Mouse (Mus musculus) myocyte (in vitro differentiated cells): ENCODE data around the gene Pank1. TPM values are rescaled to one million over a fixed set of nuclear protein-coding genes. Genes with fewer than 3 reads are reported as not detected.

Experiments
- H3K27me3 ChIP-seq: one replicate; pipeline ENCODE4 v1.6.1; 2011; ENCODE audit not compliant: control insufficient read depth, insufficient read depth, insufficient read length
- H3K36me3 ChIP-seq: one replicate; pipeline ENCODE4 v1.6.1; 2011; ENCODE audit not compliant: control insufficient read depth, insufficient read depth
- H3K4me2 ChIP-seq: one replicate; pipeline ENCODE4 v1.6.1; 2011; ENCODE audit warnings: low read depth, control low read depth
- H3K4me3 ChIP-seq: one replicate; pipeline ENCODE4 v1.5.1; 2011; ENCODE audit warnings: mild to moderate bottlenecking, control low read depth, moderate library complexity
- H3K79me2 ChIP-seq: one replicate; pipeline ENCODE4 v1.6.1; 2011; ENCODE audit not compliant: control insufficient read depth, insufficient read depth
- H3ac ChIP-seq: one replicate; pipeline ENCODE4 v1.6.1; 2011; ENCODE audit not compliant: control insufficient read depth, insufficient read length
- CEBPB ChIP-seq: IDR thresholded peaks from 2 replicates; pipeline ENCODE4 v1.6.1; 2011; ENCODE audit warnings: mild to moderate bottlenecking, moderate library complexity; ENCODE audit not compliant: poor library complexity, insufficient read depth, severe bottlenecking
- E2F4 ChIP-seq: IDR thresholded peaks from one replicate; pipeline ENCODE4 v1.6.1; 2011; ENCODE audit warnings: mild to moderate bottlenecking, control low read depth, moderate library complexity; ENCODE audit not compliant: insufficient read depth
- MAX ChIP-seq: IDR thresholded peaks from one replicate; pipeline ENCODE4 v1.6.1; 2011; ENCODE audit warnings: low read depth, mild to moderate bottlenecking, control low read depth
- MYOD1 ChIP-seq, 3 experiments: IDR thresholded peaks; one replicate each; pipeline ENCODE4 v1.6.1; 2011; ENCODE audit warnings: control low read depth in 2 of 3, low read depth in 2 of 3, mild to moderate bottlenecking in 2 of 3, moderate library complexity in 1 of 3; ENCODE audit not compliant: insufficient read length in 2 of 3, control insufficient read depth in 1 of 3
- MYOG ChIP-seq, 3 experiments: IDR thresholded peaks; one replicate each; pipeline ENCODE4 v1.6.1; 2011; ENCODE audit warnings: control low read depth in 2 of 3, low read depth in 2 of 3, mild to moderate bottlenecking in 2 of 3; ENCODE audit not compliant: insufficient read length in 2 of 3, control insufficient read depth in 1 of 3, insufficient read depth in 1 of 3
- POLR2A ChIP-seq: IDR thresholded peaks from one replicate; pipeline ENCODE4 v1.6.1; 2011; ENCODE audit warnings: low read depth, mild to moderate bottlenecking, control low read depth, moderate library complexity; ENCODE audit not compliant: insufficient read length
- POLR2AphosphoS2 ChIP-seq: IDR thresholded peaks from one replicate; pipeline ENCODE4 v1.6.1; 2011; ENCODE audit warnings: low read depth, control low read depth; ENCODE audit not compliant: insufficient read length
- REST ChIP-seq: IDR thresholded peaks from one replicate; pipeline ENCODE4 v1.6.1; 2011; ENCODE audit warnings: mild to moderate bottlenecking, control low read depth, moderate library complexity; ENCODE audit not compliant: insufficient read depth, insufficient read length
- SRF ChIP-seq: IDR thresholded peaks from one replicate; pipeline ENCODE4 v1.6.1; 2011; ENCODE audit warnings: low read depth; ENCODE audit not compliant: control insufficient read depth, insufficient read length
- TCF12 ChIP-seq: IDR thresholded peaks from one replicate; pipeline ENCODE4 v1.6.1; 2011; ENCODE audit warnings: mild to moderate bottlenecking, control low read depth; ENCODE audit not compliant: poor library complexity, insufficient read depth, severe bottlenecking
- TCF3 ChIP-seq: IDR thresholded peaks from one replicate; pipeline ENCODE4 v1.6.1; 2011; ENCODE audit warnings: low read depth, control low read depth; ENCODE audit not compliant: insufficient read length
- USF1 ChIP-seq: IDR thresholded peaks from one replicate; pipeline ENCODE4 v1.6.1; 2011; ENCODE audit warnings: low read depth, mild to moderate bottlenecking, control low read depth, moderate library complexity
- polyA plus RNA-seq: library from polyadenylated mRNA; unstranded; fragments of >200 nt; fragmentation: generic; extraction: Trizol; gene quantifications from one replicate; pipeline ENCODE4 v1.2.1, GENCODE M21; 2012; ENCODE audit warnings: missing spikeins

Gene Pank1
- polyA plus RNA-seq, 1 experiment = 3.5 TPM

GRCm38 (mm10) chr19:34890981-34891380, 11.7 kb upstream of the Pank1 start:
- Histone ChIP-seq H3K4me3 (no peak overlapping the region), H3K36me3 (no peaks in the 10 kb centered on the region), H3K79me2 (no peaks in the 10 kb centered on the region), H3K27me3 (no peaks in the 10 kb centered on the region), H3ac (no peak overlapping the region), H3K4me2 (no peak overlapping the region)
- TF ChIP-seq MYOG (IDR thresholded peaks at IDR 0.05; ENCODE audit: control insufficient read depth in 1 of 3, insufficient read depth in 1 of 3, insufficient read length in 2 of 3, low read depth in 2 of 3) (no peak), SRF (no peak), TCF3 (no peak), REST (no peak), MAX (no peak), E2F4 (no peak), MYOD1 (IDR thresholded peaks at IDR 0.05; ENCODE audit: control insufficient read depth in 1 of 3, insufficient read length in 2 of 3, low read depth in 2 of 3) (no peak)

- no peak overlapping the region for H3K4me2 ChIP-seq
- no peaks in the 10 kb centered on the region for H3K79me2 ChIP-seq
- TF ChIP-seq TCF3 = no peak
- no peak overlapping the region for H3ac ChIP-seq
- H3K36me3 ChIP-seq = no peaks in the 10 kb centered on the region
- no peak overlapping the region for H3K4me3 ChIP-seq
- no peaks in the 10 kb centered on the region for H3K27me3 ChIP-seq
These were observed 7.1 kb upstream of the Pank1 start for GRCm38 (mm10) chr19:34886324-34886723.

- Histone ChIP-seq H3ac (no peak overlapping the region), H3K4me2 (no peak overlapping the region), H3K4me3 (no peak overlapping the region), H3K79me2 (no peaks in the 10 kb centered on the region), H3K27me3 (no peaks in the 10 kb centered on the region), H3K36me3 (no peaks in the 10 kb centered on the region)
- no peak for TF ChIP-seq USF1
- TF ChIP-seq POLR2A = no peak
- no peak for TF ChIP-seq CEBPB
- no peak for TF ChIP-seq SRF
- no peak for TF ChIP-seq TCF12
- no peak for TF ChIP-seq POLR2AphosphoS2
- no peak for TF ChIP-seq MYOG (IDR thresholded peaks at IDR 0.05; ENCODE audit: control insufficient read depth in 1 of 3, insufficient read depth in 1 of 3, insufficient read length in 2 of 3, low read depth in 2 of 3)
- no peak for TF ChIP-seq REST
- TF ChIP-seq TCF3 = no peak
- no peak for TF ChIP-seq MYOD1 (IDR thresholded peaks at IDR 0.05; ENCODE audit: control insufficient read depth in 1 of 3, insufficient read length in 2 of 3, low read depth in 2 of 3)
- TF ChIP-seq E2F4 = no peak
- TF ChIP-seq MAX = no peak
These were observed 4.4 kb upstream of the Pank1 start for GRCm38 (mm10) chr19:34883526-34884224.

GRCm38 (mm10) chr19:34882443-34882842, 3.2 kb upstream of the Pank1 start:
- H3K36me3 ChIP-seq = no peaks in the 10 kb centered on the region
- no peak overlapping the region for H3ac ChIP-seq
- TF ChIP-seq SRF (no peak), MYOD1 (IDR thresholded peaks at IDR 0.05; ENCODE audit: control insufficient read depth in 1 of 3, insufficient read length in 2 of 3, low read depth in 2 of 3) (no peak), TCF3 (no peak), E2F4 (no peak), MYOG (IDR thresholded peaks at IDR 0.05; ENCODE audit: control insufficient read depth in 1 of 3, insufficient read depth in 1 of 3, insufficient read length in 2 of 3, low read depth in 2 of 3) (no peak), REST (no peak), TCF12 (no peak), POLR2AphosphoS2 (no peak), MAX (no peak), CEBPB (no peak), POLR2A (no peak), USF1 (no peak)
- H3K4me2 ChIP-seq = no peak overlapping the region
- peaks cover 3% of the 10 kb centered on the region for H3K79me2 ChIP-seq
- no peak overlapping the region for H3K4me3 ChIP-seq
- no peaks in the 10 kb centered on the region for H3K27me3 ChIP-seq

GRCm38 (mm10) chr19:34881160-34881559, 1.9 kb upstream of the Pank1 start:
- H3K4me2 ChIP-seq = no peak overlapping the region
- H3K36me3 ChIP-seq = no peaks in the 10 kb centered on the region
- no peak overlapping the region for H3K4me3 ChIP-seq
- TF ChIP-seq SRF = no peak
- TF ChIP-seq MYOD1 (IDR thresholded peaks at IDR 0.05; ENCODE audit: control insufficient read depth in 1 of 3, insufficient read length in 2 of 3, low read depth in 2 of 3) = no peak
- TF ChIP-seq E2F4 = no peak
- no peak for TF ChIP-seq MYOG (IDR thresholded peaks at IDR 0.05; ENCODE audit: control insufficient read depth in 1 of 3, insufficient read depth in 1 of 3, insufficient read length in 2 of 3, low read depth in 2 of 3)
- no peak for TF ChIP-seq POLR2A
- peaks cover 16% of the 10 kb centered on the region for H3K79me2 ChIP-seq
- H3ac ChIP-seq = no peak overlapping the region
- no peaks in the 10 kb centered on the region for H3K27me3 ChIP-seq
